Mouse (Mus musculus): ENCODE data around the gene Zfp2. TPM values are rescaled to one million over a fixed set of nuclear protein-coding genes. Genes with fewer than 3 reads are reported as not detected.

Zfp2 gene
- 48.0 and 55.8 TPM in 2 replicates for polyA plus RNA-seq (2014; fragmentation: Nextera tagmentation; extraction: Ambion mirVana)

DNA sequence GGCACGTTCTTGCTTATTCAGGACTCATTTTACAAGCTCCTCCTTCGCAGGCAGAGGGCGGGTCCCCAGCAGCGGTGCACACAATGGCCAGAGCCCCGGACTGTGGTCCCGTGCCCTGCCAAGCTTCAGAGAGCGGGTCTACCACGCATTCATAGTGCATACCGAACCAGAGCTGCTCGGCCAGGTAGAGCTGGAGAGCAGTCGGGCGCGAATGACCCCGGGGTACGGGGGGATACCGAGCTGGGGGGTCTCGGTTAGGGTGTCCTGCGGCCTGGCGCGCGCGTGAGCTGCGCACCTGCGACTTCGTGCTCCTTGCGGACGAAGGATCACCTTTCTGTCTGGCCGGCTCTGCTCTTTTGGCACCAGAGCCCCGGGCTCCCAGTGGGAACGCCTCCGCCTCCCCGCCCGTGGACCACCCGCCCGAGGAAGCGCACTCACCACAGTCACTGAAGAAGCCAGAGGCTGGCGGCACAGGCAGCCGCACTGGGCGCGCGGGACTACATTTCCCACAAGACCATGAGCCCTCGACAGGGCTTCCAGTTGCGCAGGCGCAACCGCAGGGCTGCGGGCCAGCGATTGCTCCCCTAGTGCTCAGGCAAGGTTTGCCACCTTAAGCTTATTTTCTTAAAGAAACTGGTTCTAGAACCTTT, at the start of gene Zfp2:
Zfp2 (minus strand) TSS at position 495 of the 650 bp plus-strand sequence.
- peak within 1 kb of the TSS; percentile 40 for H3K4me2 ChIP-seq (ENCODE audit: low read depth, low read length)
- H3K9ac ChIP-seq (replicated peaks; ENCODE audit: low read depth, low read length): peak within 1 kb of the TSS; percentile 90
- peak; percentile 98 for ATAC-seq (ENCODE audit: low read depth)
- H3K4me3 ChIP-seq (ENCODE audit: low read depth, low read length): peak within 1 kb of the TSS; percentile 84
- no peaks in the 10 kb centered on the region for H3K27me3 ChIP-seq (ENCODE audit: control insufficient read depth, insufficient read depth, low read length)
- peaks cover 15% of the 10 kb centered on the region for H3K36me3 ChIP-seq (ENCODE audit: control insufficient read depth, insufficient read depth, low read length)
- peak within 1 kb of the TSS; percentile 92 for H3K27ac ChIP-seq (ENCODE audit: low read depth, low read length)
- peaks cover 12% of the 10 kb centered on the region; the same call in 1 of the 2 replicates for H3K9me3 ChIP-seq (ENCODE audit: control insufficient read depth, low read length)
- WGBS: under 1% methylated on average over 47 of the region's 47 CpGs
- H3K4me1 ChIP-seq (ENCODE audit: control insufficient read depth, insufficient read depth, low read length): peaks cover 5% of the 10 kb centered on the region; the same call in 1 of the 2 replicates

DNA sequence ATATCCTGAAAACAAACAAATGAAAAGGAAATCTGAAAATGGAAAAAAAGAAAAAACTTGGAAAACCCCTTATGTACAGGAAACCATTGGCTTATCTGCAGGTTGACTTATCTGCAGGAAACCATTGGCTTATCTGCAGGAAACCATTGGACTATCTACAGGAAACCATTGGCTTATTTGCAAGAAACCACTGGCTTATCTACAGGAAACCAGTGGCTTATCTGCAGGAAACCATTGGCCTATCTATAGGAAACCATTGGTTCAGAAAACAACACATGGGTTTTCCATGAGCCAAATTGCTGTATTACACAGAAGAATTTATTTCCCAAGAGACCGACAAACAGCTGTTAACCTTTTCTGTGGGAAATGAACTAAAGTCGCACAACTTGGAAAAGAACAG, 48.9 kb upstream of the Zfp2 start:
- Histone ChIP-seq H3K4me2 (ENCODE audit: low read depth, low read length) (no peak overlapping the region), H3K27me3 (ENCODE audit: control insufficient read depth, insufficient read depth, low read length) (no peaks in the 10 kb centered on the region), H3K27ac (ENCODE audit: low read depth, low read length) (no peak overlapping the region), H3K4me1 (ENCODE audit: control insufficient read depth, insufficient read depth, low read length) (no peaks in the 10 kb centered on the region), H3K9ac (replicated peaks; ENCODE audit: low read depth, low read length) (no peak overlapping the region), H3K36me3 (ENCODE audit: control insufficient read depth, insufficient read depth, low read length) (no peaks in the 10 kb centered on the region), H3K4me3 (ENCODE audit: low read depth, low read length) (no peak overlapping the region), H3K9me3 (ENCODE audit: control insufficient read depth, low read length) (no peaks in the 10 kb centered on the region)
- ATAC-seq (ENCODE audit: low read depth): no peak
- 79% methylated on average over 2 of the region's 2 CpGs for WGBS

GRCm38 (mm10) chr11:50953665-50954064, 37.7 kb upstream of the Zfp2 start, which contains the start of gene Prop1:
Gene Prop1, minus strand, starts transcription at chr11:50953765.
- no peaks in the 10 kb centered on the region for H3K36me3 ChIP-seq (ENCODE audit: control insufficient read depth, insufficient read depth, low read length)
- H3K9me3 ChIP-seq (ENCODE audit: control insufficient read depth, low read length): no peaks in the 10 kb centered on the region
- H3K9ac ChIP-seq (replicated peaks; ENCODE audit: low read depth, low read length): no peak within 1 kb of the TSS
- WGBS: 68% methylated on average over 6 of the region's 6 CpGs
- H3K4me2 ChIP-seq (ENCODE audit: low read depth, low read length): no peak within 1 kb of the TSS
- ATAC-seq (ENCODE audit: low read depth): no peak
- no peak within 1 kb of the TSS for H3K27ac ChIP-seq (ENCODE audit: low read depth, low read length)
- H3K4me3 ChIP-seq (ENCODE audit: low read depth, low read length): no peak within 1 kb of the TSS
- H3K4me1 ChIP-seq (ENCODE audit: control insufficient read depth, insufficient read depth, low read length): no peaks in the 10 kb centered on the region
- no peaks in the 10 kb centered on the region for H3K27me3 ChIP-seq (ENCODE audit: control insufficient read depth, insufficient read depth, low read length)

- no peak overlapping the region for H3K4me3 ChIP-seq (ENCODE audit: low read depth, low read length)
- no peaks in the 10 kb centered on the region for H3K9me3 ChIP-seq (ENCODE audit: control insufficient read depth, low read length)
- WGBS: 82% methylated on average over 14 of the region's 14 CpGs
- no peak overlapping the region for H3K9ac ChIP-seq (replicated peaks; ENCODE audit: low read depth, low read length)
- H3K4me2 ChIP-seq (ENCODE audit: low read depth, low read length): no peak overlapping the region
- ATAC-seq (ENCODE audit: low read depth): no peak
- no peaks in the 10 kb centered on the region for H3K27me3 ChIP-seq (ENCODE audit: control insufficient read depth, insufficient read depth, low read length)
- no peaks in the 10 kb centered on the region for H3K36me3 ChIP-seq (ENCODE audit: control insufficient read depth, insufficient read depth, low read length)
- no peak overlapping the region for H3K27ac ChIP-seq (ENCODE audit: low read depth, low read length)
- no peaks in the 10 kb centered on the region for H3K4me1 ChIP-seq (ENCODE audit: control insufficient read depth, insufficient read depth, low read length)
Observed at GRCm38 (mm10) chr11:50952290-50952689, 36.3 kb upstream of the Zfp2 start.

DNA sequence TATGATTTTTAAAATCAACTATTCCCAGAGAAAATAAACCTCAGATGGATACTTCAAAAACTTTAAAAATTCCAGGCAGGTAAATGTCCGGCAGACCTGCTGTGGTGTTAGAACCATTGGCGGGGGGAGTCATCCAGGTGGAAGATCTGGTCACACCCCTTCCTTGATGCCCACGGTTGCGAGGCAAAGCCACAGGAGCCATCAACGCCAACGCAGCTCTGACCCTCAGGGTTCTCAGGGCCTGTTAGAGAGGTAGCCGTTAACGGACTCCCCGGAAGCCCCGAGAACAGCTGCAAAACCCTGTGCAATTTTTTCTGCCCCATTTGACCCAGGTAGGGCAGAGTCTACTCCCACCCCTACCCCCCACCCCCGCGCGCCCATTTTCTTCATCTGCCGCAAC, 27.5 kb upstream of the Zfp2 start, which contains the start of gene 4933414I15Rik:
4933414I15Rik (minus strand) TSS at position 260 of the 400 bp plus-strand sequence.
- Histone ChIP-seq H3K9me3 (ENCODE audit: control insufficient read depth, low read length) (no peaks in the 10 kb centered on the region), H3K27ac (ENCODE audit: low read depth, low read length) (no peak within 1 kb of the TSS), H3K4me2 (ENCODE audit: low read depth, low read length) (no peak within 1 kb of the TSS), H3K27me3 (ENCODE audit: control insufficient read depth, insufficient read depth, low read length) (no peaks in the 10 kb centered on the region), H3K4me3 (ENCODE audit: low read depth, low read length) (no peak within 1 kb of the TSS), H3K36me3 (ENCODE audit: control insufficient read depth, insufficient read depth, low read length) (no peaks in the 10 kb centered on the region), H3K9ac (replicated peaks; ENCODE audit: low read depth, low read length) (no peak within 1 kb of the TSS), H3K4me1 (ENCODE audit: control insufficient read depth, insufficient read depth, low read length) (no peaks in the 10 kb centered on the region)
- no peak for ATAC-seq (ENCODE audit: low read depth)
- WGBS: 83% methylated on average over 14 of the region's 14 CpGs

- Histone ChIP-seq H3K4me2 (ENCODE audit: low read depth, low read length) (no peak overlapping the region), H3K27ac (ENCODE audit: low read depth, low read length) (no peak overlapping the region), H3K4me3 (ENCODE audit: low read depth, low read length) (no peak overlapping the region), H3K9ac (replicated peaks; ENCODE audit: low read depth, low read length) (no peak overlapping the region), H3K36me3 (ENCODE audit: control insufficient read depth, insufficient read depth, low read length) (no peaks in the 10 kb centered on the region), H3K4me1 (ENCODE audit: control insufficient read depth, insufficient read depth, low read length) (no peaks in the 10 kb centered on the region), H3K27me3 (ENCODE audit: control insufficient read depth, insufficient read depth, low read length) (no peaks in the 10 kb centered on the region), H3K9me3 (ENCODE audit: control insufficient read depth, low read length) (no peaks in the 10 kb centered on the region)
- 77% methylated on average over 12 of the region's 12 CpGs for WGBS
- no peak for ATAC-seq (ENCODE audit: low read depth)
Observed at GRCm38 (mm10) chr11:50942386-50942785, 26.4 kb upstream of the Zfp2 start.

DNA sequence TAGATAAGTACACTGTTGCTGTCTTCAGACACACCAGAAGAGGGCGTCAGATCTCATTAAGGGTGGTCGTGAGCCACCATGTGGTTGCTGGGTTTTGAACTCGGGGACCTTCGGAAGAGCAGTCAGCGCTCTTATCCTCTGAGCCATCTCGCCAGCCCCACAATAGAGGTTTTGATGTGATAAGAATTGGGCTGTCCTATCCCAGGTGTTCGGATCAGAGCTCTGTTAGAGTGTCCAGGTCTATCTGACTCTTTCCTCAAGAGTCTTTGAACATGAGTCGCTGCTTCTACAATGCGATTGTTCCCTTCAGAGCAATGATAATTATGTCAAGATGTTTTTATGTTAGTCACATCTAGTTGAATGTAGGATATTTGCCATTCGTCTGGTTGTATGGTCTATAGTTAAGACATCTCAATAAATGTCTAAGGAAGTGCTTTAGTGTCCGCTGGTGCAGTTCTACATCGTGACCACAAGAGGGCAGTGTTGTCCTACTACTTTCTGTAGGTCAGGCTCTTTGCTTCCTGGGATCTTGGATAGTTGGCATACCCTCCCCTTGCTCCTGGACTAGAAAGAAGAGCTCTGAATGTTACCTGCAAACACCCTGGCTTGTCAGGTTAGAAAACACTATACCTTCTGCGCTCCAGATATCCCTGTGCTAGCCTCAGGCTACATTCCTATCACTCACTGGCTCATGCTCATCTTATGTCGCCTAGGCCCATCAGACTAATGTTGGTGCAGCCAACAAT, 23.8 kb upstream of the Zfp2 start:
- H3K27ac ChIP-seq (ENCODE audit: low read depth, low read length): no peak overlapping the region
- H3K4me2 ChIP-seq (ENCODE audit: low read depth, low read length): no peak overlapping the region
- peak; percentile 81 for ATAC-seq (ENCODE audit: low read depth)
- no peak overlapping the region for H3K4me3 ChIP-seq (ENCODE audit: low read depth, low read length)
- H3K27me3 ChIP-seq (ENCODE audit: control insufficient read depth, insufficient read depth, low read length): no peaks in the 10 kb centered on the region
- H3K36me3 ChIP-seq (ENCODE audit: control insufficient read depth, insufficient read depth, low read length): no peaks in the 10 kb centered on the region
- H3K9me3 ChIP-seq (ENCODE audit: control insufficient read depth, low read length): no peaks in the 10 kb centered on the region
- WGBS: 38% methylated on average over 14 of the region's 14 CpGs
- H3K4me1 ChIP-seq (ENCODE audit: control insufficient read depth, insufficient read depth, low read length): no peaks in the 10 kb centered on the region
- no peak overlapping the region for H3K9ac ChIP-seq (replicated peaks; ENCODE audit: low read depth, low read length)

GRCm38 (mm10) chr11:50938435-50938834, 22.5 kb upstream of the Zfp2 start:
- ATAC-seq (ENCODE audit: low read depth): no peak
- no peak overlapping the region for H3K27ac ChIP-seq (ENCODE audit: low read depth, low read length)
- H3K9me3 ChIP-seq (ENCODE audit: control insufficient read depth, low read length): no peaks in the 10 kb centered on the region
- H3K36me3 ChIP-seq (ENCODE audit: control insufficient read depth, insufficient read depth, low read length): no peaks in the 10 kb centered on the region
- H3K4me3 ChIP-seq (ENCODE audit: low read depth, low read length): no peak overlapping the region
- no peak overlapping the region for H3K4me2 ChIP-seq (ENCODE audit: low read depth, low read length)
- no peak overlapping the region for H3K9ac ChIP-seq (replicated peaks; ENCODE audit: low read depth, low read length)
- H3K4me1 ChIP-seq (ENCODE audit: control insufficient read depth, insufficient read depth, low read length): no peaks in the 10 kb centered on the region
- 81% methylated on average over 8 of the region's 8 CpGs for WGBS
- no peaks in the 10 kb centered on the region for H3K27me3 ChIP-seq (ENCODE audit: control insufficient read depth, insufficient read depth, low read length)

- Histone ChIP-seq H3K9ac (replicated peaks; ENCODE audit: low read depth, low read length) (no peak overlapping the region), H3K27me3 (ENCODE audit: control insufficient read depth, insufficient read depth, low read length) (no peaks in the 10 kb centered on the region), H3K4me3 (ENCODE audit: low read depth, low read length) (no peak overlapping the region), H3K9me3 (ENCODE audit: control insufficient read depth, low read length) (no peaks in the 10 kb centered on the region), H3K27ac (ENCODE audit: low read depth, low read length) (no peak overlapping the region; the same call in 1 of the 2 replicates), H3K36me3 (ENCODE audit: control insufficient read depth, insufficient read depth, low read length) (no peaks in the 10 kb centered on the region), H3K4me2 (ENCODE audit: low read depth, low read length) (peak overlapping the region; percentile 95), H3K4me1 (ENCODE audit: control insufficient read depth, insufficient read depth, low read length) (0 out of 2 replicates have a peak, but pooled peaks cover 5% of the 10 kb centered on the region)
- ATAC-seq (ENCODE audit: low read depth): peak; percentile 15; the same call in 1 of the 2 replicates
- 87% methylated on average over 1 of the region's 1 CpGs for WGBS
Observed at GRCm38 (mm10) chr11:50932040-50932439, 16.1 kb upstream of the Zfp2 start.

All from neural tube, embryonic 14.5 days (tissue).